Mouse (Mus musculus) neural tube, embryonic 12.5 days (tissue): ENCODE measurements around the gene Rpp30. TPM values are rescaled to one million over a fixed set of nuclear protein-coding genes. Genes with fewer than 3 reads are reported as not detected.
A peak's percentile ranks its signal among the peaks of the same experiment; 100 is the strongest.

Experiments
- ATAC-seq: fragments of 200-750 bp; cut with Nextera tagmentation; 2 replicates; pipeline ENCODE4 v1.8.0; 2017; ENCODE audit warnings: low read depth, mild to moderate bottlenecking, moderate TSS enrichment, moderate library complexity; ENCODE audit not compliant: low FRiP score
- H3K27ac ChIP-seq: fragments of 300-500 bp; sonication (generic); 2 replicates; pipeline ENCODE4 v1.5.1; 2016
- H3K27me3 ChIP-seq: fragments of 300-500 bp; sonication (generic); replicated peaks from 2 replicates; pipeline ENCODE4 v1.6.1; 2016; ENCODE audit warnings: mild to moderate bottlenecking
- H3K36me3 ChIP-seq: fragments of 300-500 bp; sonication (generic); 2 replicates; pipeline ENCODE4 v1.6.1; 2016; ENCODE audit warnings: mild to moderate bottlenecking
- H3K4me1 ChIP-seq: fragments of 300-500 bp; sonication (generic); 2 replicates; pipeline ENCODE4 v1.6.1; 2016
- H3K4me2 ChIP-seq: fragments of 300-500 bp; sonication (generic); replicated peaks from 2 replicates; pipeline ENCODE4 v1.6.1; 2016; ENCODE audit warnings: mild to moderate bottlenecking
- H3K4me3 ChIP-seq: fragments of 300-500 bp; sonication (generic); 2 replicates; pipeline ENCODE4 v1.5.1; 2016
- H3K9ac ChIP-seq: fragments of 300-500 bp; sonication (generic); 2 replicates; pipeline ENCODE4 v1.6.1; 2016; ENCODE audit warnings: mild to moderate bottlenecking
- H3K9me3 ChIP-seq: fragments of 300-500 bp; sonication (generic); 2 replicates; pipeline ENCODE4 v1.6.1; 2016; ENCODE audit warnings: mild to moderate bottlenecking
- WGBS: fragments of 180-500 bp; shearing (Covaris S2); methylation state at CpG from one replicate; pipeline ENCODE4 v1.1.7; 2016; 5-methylcytosine and 5-hydroxymethylcytosine counted together
- polyA plus RNA-seq: library from polyadenylated mRNA; unstranded; fragments of >200 nt; fragmentation: Nextera tagmentation; extraction: Ambion mirVana; gene quantifications from 2 replicates; pipeline ENCODE4 v1.2.1, GENCODE M21; 2016

Rpp30 gene
- polyA plus RNA-seq = 82.7 and 84.6 TPM in 2 replicates

DNA sequence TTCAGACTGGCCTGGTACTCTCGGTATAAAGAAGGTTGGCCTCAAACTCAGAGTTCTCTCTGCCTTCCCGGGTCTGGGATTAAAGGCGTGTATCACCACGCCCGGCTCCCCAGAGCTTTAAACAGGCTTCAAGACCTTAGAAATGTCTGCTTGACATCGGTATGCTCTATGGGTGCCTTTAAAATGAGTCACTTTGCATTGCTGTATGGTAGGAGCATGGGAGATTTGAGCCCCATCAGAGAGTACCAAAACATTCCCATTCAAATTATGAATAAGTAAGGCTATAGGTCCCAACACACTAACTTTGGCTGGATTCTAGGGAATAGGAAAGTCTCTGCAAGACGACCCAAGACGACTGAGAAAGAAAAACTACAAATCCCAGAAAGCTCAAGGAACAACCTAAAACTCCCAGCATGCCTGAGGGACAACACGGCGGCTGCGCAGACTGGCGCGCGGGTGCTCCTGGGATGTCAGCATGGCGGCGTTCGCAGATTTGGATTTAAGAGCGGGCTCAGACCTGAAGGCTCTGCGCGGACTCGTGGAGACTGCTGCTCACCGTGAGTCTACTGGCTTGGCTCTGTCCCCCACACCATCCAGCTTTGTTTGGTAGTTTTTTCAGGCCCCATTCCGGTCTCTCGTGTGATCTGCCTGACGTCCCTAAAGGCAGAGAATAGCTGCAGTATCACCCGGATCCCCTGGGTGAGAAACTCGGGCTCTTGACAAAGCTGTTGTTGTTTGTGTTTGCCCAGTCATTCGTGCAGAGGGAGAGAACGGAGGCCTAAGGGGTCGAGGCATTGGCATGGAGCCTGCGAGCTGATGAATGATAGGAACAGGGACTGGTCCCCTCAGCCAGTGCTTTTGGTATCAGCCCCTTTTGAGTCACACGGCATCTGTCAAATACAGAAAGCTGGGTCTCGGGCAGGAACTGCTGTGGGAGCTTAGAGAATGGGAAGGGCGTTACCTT lies at the start of gene Rpp30:
TSS of gene Rpp30 (plus strand) at position 455 of the 964 bp plus-strand sequence.
- peaks cover 9% of the 10 kb centered on the region for H3K4me1 ChIP-seq
- peak; percentile 95 for ATAC-seq
- peaks cover 7% of the 10 kb centered on the region; the same call in 1 of the 2 replicates for H3K36me3 ChIP-seq
- 2% methylated on average over 34 of the region's 34 CpGs for WGBS
- H3K9ac ChIP-seq = peak within 1 kb of the TSS; percentile 64
- H3K4me2 ChIP-seq = peak within 1 kb of the TSS; percentile 76
- H3K4me3 ChIP-seq = peak within 1 kb of the TSS; percentile 73
- H3K9me3 ChIP-seq = no peaks in the 10 kb centered on the region
- H3K27ac ChIP-seq = no peak within 1 kb of the TSS
- H3K27me3 ChIP-seq = no peaks in the 10 kb centered on the region

DNA sequence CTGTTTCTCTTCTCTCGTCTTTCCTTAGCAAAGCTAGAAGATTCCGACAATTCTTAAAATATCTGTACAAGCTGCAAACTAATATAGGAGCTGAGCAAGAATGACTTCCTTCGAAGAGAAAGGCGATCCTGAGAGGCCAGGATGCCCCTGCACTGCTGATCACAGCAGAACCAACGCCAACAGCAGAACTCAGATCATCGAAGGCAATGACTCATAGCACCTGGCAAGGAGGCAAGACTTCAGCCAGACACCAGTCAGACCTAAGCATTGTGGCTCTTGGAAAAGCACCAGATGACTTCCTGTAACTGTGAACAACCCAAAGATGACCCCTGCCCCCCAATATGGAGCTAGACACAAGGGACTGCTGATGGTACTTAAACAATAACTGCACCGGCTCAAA lies 37.5 kb upstream of the Rpp30 start:
- H3K9ac ChIP-seq = no peak overlapping the region
- no peak for ATAC-seq
- H3K36me3 ChIP-seq = no peaks in the 10 kb centered on the region
- H3K4me2 ChIP-seq = no peak overlapping the region
- H3K27me3 ChIP-seq = no peaks in the 10 kb centered on the region
- no peak overlapping the region for H3K27ac ChIP-seq
- no peaks in the 10 kb centered on the region for H3K4me1 ChIP-seq
- 81% methylated on average over 7 of the region's 7 CpGs for WGBS
- H3K4me3 ChIP-seq = no peak overlapping the region
- H3K9me3 ChIP-seq = no peaks in the 10 kb centered on the region

DNA sequence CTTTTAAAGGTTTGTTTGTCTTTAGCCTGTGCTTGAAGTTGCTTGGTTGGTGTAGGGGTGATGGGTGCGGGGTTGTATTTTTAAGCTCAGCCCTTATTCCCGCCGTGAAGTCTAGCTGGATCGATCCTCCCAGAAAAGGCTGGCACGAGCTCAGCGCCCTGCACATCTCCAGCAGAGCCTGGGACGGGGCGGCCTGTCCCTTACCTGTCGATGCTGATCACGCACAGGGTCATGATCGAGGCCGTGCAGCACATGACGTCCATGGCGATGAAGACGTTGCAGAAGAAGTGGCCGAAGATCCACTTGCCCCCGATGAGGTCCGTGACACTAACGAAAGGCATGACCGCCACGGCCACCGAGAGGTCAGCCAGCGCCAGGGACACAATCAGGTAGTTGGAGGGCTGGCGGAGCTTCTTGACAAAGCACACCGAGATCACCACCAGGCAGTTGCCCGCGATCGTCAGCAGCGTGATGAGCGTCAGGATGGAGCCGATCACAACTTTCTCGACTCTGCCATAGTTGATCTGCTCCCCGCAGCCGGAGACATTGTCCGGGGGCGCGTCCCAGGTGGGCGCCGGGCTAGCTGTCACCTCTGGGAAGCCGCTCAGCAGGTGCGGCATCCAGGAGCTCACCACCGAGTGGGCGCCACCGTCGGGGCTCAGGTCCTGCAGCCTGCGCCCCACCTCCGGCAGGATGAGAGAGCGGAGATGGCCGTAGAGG lies 26.9 kb upstream of the Rpp30 start:
- H3K27me3 ChIP-seq = peaks cover 26% of the 10 kb centered on the region
- H3K9ac ChIP-seq = peak overlapping the region; percentile 59
- no peaks in the 10 kb centered on the region for H3K36me3 ChIP-seq
- WGBS = 8% methylated on average over 49 of the region's 49 CpGs
- no peaks in the 10 kb centered on the region for H3K9me3 ChIP-seq
- peak overlapping the region; percentile 82 for H3K4me2 ChIP-seq
- H3K27ac ChIP-seq = no peak overlapping the region
- peak overlapping the region; percentile 72 for H3K4me3 ChIP-seq
- peaks cover 7% of the 10 kb centered on the region for H3K4me1 ChIP-seq
- ATAC-seq = peak; percentile 33

DNA sequence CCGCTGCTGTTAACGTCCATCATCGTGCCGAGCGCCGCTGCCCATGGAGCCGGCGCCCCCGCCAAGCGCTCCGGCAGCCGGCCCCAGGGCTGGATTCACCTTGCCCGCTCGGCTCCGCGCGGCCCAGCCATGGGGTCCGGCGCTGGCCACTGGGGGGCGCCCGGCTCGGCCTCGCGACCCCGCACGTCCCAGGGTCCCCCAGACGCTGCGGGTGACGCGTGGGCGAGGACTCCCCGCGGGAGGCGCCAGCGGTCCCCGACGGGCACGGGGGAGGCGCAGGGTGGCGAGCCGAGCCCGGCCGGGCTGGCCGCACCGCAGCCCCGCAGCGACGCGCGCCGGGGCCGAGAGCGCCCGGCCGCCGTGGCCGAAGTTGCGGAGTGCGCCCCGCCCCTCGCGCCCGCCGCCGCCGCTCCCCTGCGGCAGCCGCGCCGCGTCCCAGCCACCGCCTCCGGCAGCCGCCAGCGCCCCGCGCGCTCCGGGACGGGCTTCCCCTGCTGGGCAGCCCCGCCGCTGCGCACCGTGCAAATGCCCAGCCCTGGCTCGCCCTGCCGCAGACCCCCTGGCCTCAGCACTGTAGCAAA lies 26.2 kb upstream of the Rpp30 start, which contains the start of gene Htr7:
TSS of gene Htr7 (minus strand) at position 277 of the 581 bp plus-strand sequence.
- Histone ChIP-seq H3K9ac (peak within 1 kb of the TSS; percentile 59), H3K27ac (no peak within 1 kb of the TSS), H3K36me3 (no peaks in the 10 kb centered on the region), H3K4me2 (peak within 1 kb of the TSS; percentile 82), H3K4me1 (peaks cover 7% of the 10 kb centered on the region), H3K4me3 (peak within 1 kb of the TSS; percentile 72), H3K9me3 (no peaks in the 10 kb centered on the region), H3K27me3 (peaks cover 26% of the 10 kb centered on the region)
- WGBS = under 1% methylated on average over 80 of the region's 86 CpGs
- ATAC-seq = peak; percentile 95

DNA sequence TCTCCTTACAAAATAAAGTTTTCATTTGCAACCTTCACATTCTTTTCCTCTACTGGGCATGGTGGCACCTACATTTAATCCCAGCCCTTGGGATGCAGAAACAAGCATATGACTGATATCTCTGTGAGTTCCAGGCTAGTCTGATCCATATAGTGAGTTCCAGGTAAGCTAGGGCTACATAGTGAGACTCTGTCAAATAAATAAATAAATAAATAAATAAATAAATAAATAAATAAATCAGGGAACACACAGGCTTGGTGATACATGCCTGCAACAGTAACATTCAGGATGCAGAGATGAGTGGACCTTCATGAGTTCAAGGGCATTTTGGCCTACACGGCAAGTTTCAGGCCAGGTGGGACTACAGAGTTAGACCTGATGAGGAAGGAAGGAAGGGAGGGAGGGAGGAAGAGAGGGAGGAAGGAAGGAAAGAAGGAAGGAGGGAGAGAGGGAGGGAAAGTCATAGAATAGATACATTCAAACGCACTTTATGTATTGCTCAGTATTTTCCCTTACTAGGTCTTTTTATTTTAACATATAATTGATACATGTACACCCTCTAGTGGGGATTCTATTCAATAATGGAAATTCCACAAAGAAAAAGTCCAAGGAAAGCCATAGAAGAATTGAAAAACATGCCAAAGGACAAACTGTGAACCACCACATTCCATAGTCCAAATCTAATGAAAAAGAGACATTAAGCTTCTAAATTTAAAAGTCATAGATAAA lies 20.6 kb upstream of the Rpp30 start:
- H3K4me3 ChIP-seq = no peak overlapping the region
- no peak for ATAC-seq

DNA sequence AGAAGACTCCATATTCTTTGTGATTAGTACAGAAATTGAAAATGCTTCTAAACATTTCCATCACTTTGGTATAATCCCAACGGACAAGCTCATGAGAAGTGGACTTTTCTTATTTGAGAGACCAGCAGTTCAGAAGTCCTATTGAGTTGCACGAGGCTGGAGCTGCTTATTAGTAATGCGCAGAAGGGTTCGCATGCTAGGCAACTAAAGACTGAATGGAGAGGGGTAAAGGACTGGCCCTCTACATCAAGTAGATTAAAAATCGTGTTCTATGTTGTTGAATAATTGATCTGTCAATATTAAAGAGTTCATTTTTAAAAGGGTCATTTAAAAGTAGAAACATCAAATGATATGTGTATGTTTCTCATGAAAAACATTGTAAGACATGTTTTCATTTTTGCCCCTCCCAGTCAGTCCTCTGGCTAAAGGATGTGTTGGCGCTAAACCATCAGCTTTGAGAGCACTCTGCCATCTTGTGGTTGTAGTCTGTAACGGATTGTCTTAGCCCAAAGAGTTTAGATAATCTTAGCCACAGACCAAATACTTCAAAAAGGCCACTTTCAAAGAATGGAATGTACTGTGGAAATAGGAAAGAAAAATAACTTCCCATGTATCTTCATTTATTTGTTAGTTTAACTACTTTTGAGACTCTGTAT lies 782 bp upstream of the Rpp30 start:
- Histone ChIP-seq H3K27me3 (no peaks in the 10 kb centered on the region), H3K4me1 (peaks cover 9% of the 10 kb centered on the region), H3K9me3 (no peaks in the 10 kb centered on the region), H3K27ac (no peak overlapping the region), H3K36me3 (no peaks in the 10 kb centered on the region; the same call in 1 of the 2 replicates), H3K9ac (no peak overlapping the region), H3K4me2 (peak overlapping the region; percentile 76), H3K4me3 (peak overlapping the region; percentile 73)
- WGBS = 45% methylated on average over 7 of the region's 7 CpGs
- ATAC-seq = peak; percentile 90

More for the DNA sequence above, 20.6 kb upstream of the Rpp30 start:
- Histone ChIP-seq H3K9ac (no peak overlapping the region), H3K27ac (no peak overlapping the region), H3K27me3 (0 out of 2 replicates have a peak, but pooled peaks cover 6% of the 10 kb centered on the region), H3K4me2 (no peak overlapping the region), H3K9me3 (no peaks in the 10 kb centered on the region), H3K4me1 (no peaks in the 10 kb centered on the region), H3K36me3 (no peaks in the 10 kb centered on the region)
- 86% methylated on average over 2 of the region's 2 CpGs for WGBS

DNA sequence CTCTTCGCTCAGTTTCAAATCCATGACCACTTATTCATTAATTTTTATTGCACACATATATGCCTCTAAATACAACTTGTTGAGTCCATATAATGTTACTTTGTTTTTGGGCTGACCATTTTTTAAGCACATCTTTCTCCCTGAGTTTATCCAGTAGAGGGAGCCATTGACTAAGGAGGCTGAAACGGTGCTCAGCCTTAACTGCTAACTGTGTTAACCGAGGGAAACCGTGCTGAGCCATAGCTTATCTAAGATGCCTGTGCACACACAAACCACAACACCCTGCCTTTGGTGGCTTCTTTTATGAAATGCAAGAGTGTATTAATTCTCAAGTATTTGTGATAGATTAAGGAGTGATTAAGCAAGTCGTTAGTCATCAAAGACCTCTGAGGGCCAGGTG lies 7.3 kb downstream of the Rpp30 start:
- Histone ChIP-seq H3K4me2 (no peak overlapping the region), H3K4me1 (no peaks in the 10 kb centered on the region), H3K9me3 (no peaks in the 10 kb centered on the region), H3K27me3 (no peaks in the 10 kb centered on the region), H3K27ac (no peak overlapping the region), H3K4me3 (no peak overlapping the region), H3K36me3 (peaks cover 56% of the 10 kb centered on the region), H3K9ac (no peak overlapping the region)
- 59% methylated on average over 5 of the region's 5 CpGs for WGBS
- no peak for ATAC-seq

DNA sequence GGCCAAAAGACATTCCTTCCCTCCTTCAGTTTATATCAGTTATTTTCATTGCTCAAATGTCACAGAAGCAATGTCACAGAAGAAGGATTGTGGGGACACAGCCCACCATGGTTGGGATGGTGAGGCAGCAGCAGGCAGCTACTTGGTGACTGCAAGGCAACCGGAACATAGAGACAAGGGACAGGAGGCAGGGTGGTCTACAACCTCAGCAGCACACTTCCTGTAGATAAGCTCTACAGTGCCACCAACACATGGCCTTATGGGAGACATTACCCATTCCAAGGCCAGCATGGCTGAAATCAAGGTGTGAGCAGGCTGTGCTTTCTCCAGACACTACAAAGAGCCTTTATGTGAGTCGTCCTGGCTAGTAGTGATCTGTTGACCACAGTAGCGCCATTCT lies 13.7 kb downstream of the Rpp30 start:
- 91% methylated on average over 3 of the region's 3 CpGs for WGBS
- peaks cover 66% of the 10 kb centered on the region for H3K36me3 ChIP-seq
- no peak for ATAC-seq

DNA sequence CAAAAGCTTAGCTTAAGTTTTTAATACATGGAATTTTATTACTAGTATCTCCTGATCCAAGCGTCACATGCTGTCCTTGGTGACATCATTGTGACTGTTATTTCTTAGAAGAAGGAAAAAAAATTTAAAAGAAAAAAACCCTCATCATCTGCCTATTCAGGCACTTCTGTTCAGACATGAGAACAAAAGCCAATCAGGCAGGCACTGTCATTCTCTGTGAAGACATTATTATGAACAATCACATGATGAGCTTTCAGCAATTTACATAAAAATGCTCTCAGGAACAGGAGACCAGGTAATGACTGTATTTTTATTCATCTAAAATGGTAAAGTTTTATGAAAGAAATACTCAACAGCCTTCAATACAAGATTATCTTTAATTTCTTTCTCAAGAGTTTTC lies 14.7 kb downstream of the Rpp30 start:
- Histone ChIP-seq H3K4me2 (no peak overlapping the region), H3K4me3 (no peak overlapping the region), H3K4me1 (no peaks in the 10 kb centered on the region), H3K27ac (no peak overlapping the region), H3K9ac (no peak overlapping the region), H3K9me3 (no peaks in the 10 kb centered on the region), H3K27me3 (no peaks in the 10 kb centered on the region), H3K36me3 (peaks cover 66% of the 10 kb centered on the region)
- no peak for ATAC-seq
- 86% methylated on average over 1 of the region's 1 CpGs for WGBS

More for the DNA sequence above, 13.7 kb downstream of the Rpp30 start:
- Histone ChIP-seq H3K27ac (no peak overlapping the region), H3K4me1 (no peaks in the 10 kb centered on the region), H3K4me2 (no peak overlapping the region), H3K27me3 (no peaks in the 10 kb centered on the region), H3K9ac (no peak overlapping the region), H3K9me3 (no peaks in the 10 kb centered on the region), H3K4me3 (no peak overlapping the region)

DNA sequence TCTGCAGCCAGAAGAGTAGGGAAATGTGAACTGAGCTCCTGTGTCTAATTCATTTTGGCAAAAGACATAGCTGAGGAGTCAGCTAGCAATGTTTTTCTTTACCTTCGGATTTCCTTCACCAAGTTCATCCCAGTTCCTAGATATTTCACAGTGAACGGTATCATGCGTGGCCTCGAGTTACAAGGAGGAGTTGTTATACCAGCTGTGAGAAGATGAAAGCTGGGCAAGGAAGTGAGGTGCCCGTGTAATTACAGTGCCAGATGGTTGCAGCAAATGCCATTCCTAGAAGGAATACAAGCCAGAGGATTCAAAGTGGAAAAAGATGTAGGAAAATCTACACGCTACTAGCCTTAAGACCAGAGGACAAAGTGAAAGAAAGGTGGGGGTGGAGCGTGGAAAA lies 15.4 kb downstream of the Rpp30 start:
- Histone ChIP-seq H3K9ac (no peak overlapping the region), H3K4me1 (no peaks in the 10 kb centered on the region), H3K4me3 (no peak overlapping the region), H3K27me3 (no peaks in the 10 kb centered on the region), H3K27ac (no peak overlapping the region), H3K4me2 (no peak overlapping the region), H3K9me3 (no peaks in the 10 kb centered on the region), H3K36me3 (peaks cover 61% of the 10 kb centered on the region)
- 87% methylated on average over 7 of the region's 7 CpGs for WGBS
- no peak for ATAC-seq

DNA sequence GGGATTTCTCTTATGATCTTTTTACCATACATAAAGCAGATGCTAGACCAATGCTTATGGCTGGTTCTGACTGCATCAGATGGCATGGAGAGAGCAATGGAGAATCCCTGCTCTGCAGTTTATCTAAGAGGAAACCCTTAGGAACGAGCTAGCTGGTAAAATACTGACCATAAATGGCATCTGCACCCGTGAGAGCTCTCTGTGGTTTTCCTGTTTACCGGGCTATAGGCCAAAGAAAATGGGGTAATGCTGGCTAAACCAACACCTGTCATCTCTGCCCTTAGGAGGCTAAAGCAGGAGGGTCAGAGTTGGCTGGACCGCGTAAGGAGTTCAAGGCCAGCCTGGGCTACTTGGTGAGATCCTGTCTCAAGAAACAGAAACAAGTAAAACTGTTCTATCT lies 20.4 kb downstream of the Rpp30 start:
- H3K27me3 ChIP-seq = no peaks in the 10 kb centered on the region
- H3K36me3 ChIP-seq = peaks cover 27% of the 10 kb centered on the region
- H3K9ac ChIP-seq = no peak overlapping the region
- H3K9me3 ChIP-seq = no peaks in the 10 kb centered on the region
- no peak overlapping the region for H3K4me3 ChIP-seq
- H3K4me2 ChIP-seq = no peak overlapping the region
- ATAC-seq = no peak
- 91% methylated on average over 5 of the region's 5 CpGs for WGBS
- H3K27ac ChIP-seq = no peak overlapping the region
- no peaks in the 10 kb centered on the region for H3K4me1 ChIP-seq
